Mouse (Mus musculus) kidney, postnatal 4 days (tissue): ENCODE measurements around the gene Nf1.

Experiments
- DNase-seq, 2 experiments: peaks; one replicate each; pipeline ENCODE4 v3.0.0; 2021; ENCODE audit warnings: mixed read lengths in 2 of 2

Gene Nf1

DNA sequence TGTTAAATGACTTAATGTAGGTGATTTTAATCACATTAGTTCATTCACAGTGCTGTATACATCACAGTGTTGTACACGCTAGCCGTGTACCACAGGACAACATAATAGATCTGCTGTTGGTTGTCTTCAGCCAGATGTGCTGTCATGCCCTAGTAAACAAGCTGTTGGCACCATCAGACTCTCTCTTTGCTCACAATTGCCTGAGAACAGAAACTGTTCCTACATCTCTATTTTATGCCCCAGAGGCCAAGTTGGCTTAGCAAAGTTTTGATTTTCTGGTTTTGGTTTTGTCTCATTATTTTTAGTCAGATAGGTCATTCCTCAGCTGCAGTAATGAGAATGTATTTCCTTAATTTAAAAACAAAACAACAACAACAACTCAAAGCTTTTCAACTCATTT is 190.2 kb downstream of the Nf1 start:
- DNase-seq = no peak

- DNase-seq = no peak
Measured at GRCm38 (mm10) chr11:79530333-79530761, 190.9 kb downstream of the Nf1 start, which contains the start of the genes Evi2 and Evi2a. Gene Evi2 (minus strand): TSS chr11:79530589. Gene Evi2a (minus strand): TSS chr11:79530609.

- DNase-seq = no peak
Measured at GRCm38 (mm10) chr11:79530774-79531173, 191.3 kb downstream of the Nf1 start.

GRCm38 (mm10) chr11:79531485-79531884 is 192.0 kb downstream of the Nf1 start:
- DNase-seq = no peak

- DNase-seq = no peak
Measured at GRCm38 (mm10) chr11:79533311-79533710, 193.8 kb downstream of the Nf1 start.

- DNase-seq = peak; percentile 70 to 75
Measured at GRCm38 (mm10) chr11:79533950-79534690, 194.6 kb downstream of the Nf1 start.

DNA sequence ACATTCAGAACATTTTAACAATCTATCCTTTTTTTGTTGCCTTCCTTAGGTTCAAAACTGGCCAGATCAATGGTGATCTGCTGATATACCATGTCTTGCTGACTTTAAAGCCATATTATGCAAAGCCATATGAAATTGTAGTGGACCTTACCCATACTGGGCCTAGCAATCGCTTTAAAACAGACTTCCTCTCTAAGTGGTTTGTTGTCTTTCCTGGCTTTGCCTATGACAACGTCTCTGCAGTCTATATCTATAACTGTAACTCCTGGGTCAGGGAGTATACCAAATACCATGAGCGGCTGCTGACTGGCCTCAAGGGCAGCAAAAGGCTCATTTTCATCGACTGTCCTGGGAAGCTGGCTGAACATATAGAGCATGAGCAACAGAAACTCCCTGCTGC is 196.1 kb downstream of the Nf1 start:
- no peak for DNase-seq

DNA sequence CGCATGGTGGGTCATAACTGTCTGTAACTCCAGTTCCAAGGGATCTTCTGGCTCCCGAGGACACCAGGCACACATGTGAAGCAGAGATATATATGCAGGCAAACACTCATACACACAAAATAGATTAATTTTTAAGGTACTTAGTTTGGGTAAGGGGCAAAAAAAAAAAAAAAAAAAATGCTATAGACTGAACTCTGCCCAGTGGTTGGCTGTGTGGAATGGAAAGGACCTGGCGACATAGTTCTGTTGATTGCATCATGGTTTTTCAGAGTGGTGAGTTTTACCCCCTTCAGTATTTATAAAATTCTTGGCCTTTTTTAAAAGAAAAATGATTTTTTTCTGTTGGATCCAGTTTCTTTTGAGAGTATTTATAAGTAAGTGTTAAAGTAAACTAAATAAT is 196.8 kb downstream of the Nf1 start:
- DNase-seq = no peak

GRCm38 (mm10) chr11:79552622-79553021 is 213.1 kb downstream of the Nf1 start:
- no peak for DNase-seq

DNA sequence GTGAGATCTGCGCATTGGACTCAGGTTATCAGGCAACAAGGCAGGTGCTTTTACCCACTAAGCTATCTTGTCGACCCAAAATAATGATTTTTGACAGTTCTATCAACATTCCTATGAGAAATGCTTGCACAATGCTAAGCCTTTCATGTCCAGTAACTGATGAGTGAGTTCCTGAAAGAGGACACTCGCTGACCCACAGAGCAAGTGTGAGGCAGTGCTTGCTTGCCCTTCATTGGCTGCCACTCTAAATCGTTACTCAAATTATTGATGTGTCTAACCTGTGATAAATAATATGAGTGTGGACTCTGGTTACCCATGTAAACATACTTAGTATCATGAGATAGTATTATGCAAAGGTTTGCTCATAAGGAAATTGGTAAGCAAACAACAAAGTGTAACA is 221.0 kb downstream of the Nf1 start:
- no peak for DNase-seq

DNA sequence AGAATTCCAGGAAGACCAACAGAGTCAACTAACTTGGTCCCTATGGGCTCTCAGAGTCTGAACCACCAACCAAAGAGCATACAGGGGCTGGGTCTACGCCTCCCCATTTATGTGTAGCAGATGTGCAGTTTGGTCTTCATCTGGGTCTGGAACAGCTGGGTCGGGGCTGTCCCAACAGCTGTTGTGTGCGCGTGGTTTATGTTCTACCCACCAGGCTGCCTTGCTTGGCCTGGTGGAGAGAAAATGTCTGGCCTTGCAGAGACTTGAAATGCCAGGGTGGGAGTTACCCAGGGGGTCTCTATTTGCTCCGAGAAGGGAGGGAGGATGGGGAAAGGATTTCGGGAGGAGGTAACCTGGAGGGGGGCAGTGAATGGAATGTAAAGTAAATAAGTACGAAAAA is 224.0 kb downstream of the Nf1 start:
- DNase-seq = no peak

DNA sequence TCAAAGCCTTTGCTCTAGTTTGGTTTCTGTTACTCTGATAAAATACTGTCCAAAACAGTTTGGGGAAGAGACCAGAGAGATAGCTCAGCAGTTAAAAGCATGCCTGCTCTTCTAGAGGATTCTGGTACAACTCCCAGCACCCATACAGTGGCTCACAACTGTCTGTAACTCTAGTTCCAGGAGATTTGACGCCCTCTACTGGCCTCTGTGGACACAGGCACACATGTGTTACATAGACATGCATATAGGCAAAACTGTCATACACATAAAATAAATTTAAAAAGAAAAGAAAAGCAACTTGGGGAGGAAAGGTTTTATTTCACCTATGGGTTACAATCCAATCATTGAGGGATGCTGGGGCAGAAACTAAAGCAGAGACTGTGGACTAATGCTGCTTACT is 227.5 kb downstream of the Nf1 start:
- no peak for DNase-seq

DNA sequence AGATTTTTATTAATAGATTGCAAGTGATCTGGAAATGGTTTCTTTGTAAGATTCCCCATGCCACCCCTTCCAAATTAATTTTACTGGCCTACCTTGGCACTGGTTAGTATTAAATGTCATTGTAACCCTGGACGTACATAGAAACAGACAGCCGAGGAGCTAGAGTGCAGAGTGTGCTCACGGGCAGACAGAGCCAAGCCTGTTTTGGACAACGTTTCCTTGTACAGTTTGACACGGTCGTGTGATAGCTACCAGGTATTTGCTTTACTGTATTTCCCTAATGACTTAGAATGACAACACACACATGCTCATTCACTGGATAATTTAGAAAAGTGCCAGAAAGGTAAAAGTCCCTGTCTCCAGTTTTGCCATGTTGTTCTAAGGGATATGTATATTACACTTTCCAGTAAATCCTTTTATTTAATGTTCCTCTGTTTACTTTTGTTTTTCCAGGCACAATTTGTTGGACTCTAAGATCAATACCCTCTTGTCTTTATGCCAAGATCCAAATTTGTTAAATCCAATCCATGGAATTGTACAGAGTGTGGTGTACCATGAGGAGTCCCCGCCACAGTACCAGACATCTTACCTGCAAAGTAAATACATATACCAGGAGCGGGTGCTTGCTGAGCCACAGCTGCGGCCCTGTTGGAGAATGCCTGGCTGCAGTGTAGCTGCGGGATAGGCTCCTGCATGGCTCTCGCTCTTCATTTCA is 228.9 kb downstream of the Nf1 start:
- DNase-seq = no peak

- DNase-seq = no peak
Measured at GRCm38 (mm10) chr11:79570319-79570718, 230.8 kb downstream of the Nf1 start.

DNA sequence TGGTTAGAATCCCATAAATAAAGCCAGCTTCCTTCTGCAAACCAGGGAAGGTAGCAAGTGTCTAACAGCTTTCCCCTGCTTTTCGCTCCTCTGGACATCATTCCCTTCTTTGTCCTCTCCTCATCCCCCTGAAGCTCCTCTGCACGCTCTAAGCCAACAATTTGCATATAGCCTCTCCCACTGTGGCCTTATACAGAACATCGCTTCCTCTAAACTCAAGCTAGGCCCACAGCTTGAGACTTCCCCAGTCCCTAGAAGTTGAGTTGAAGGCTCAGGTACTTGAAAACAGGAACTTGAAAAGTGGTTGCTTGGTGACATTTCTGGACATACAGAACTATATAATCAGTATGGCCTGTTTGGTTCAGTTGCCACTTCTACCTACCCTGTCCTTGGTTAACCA is 234.3 kb downstream of the Nf1 start:
- no peak for DNase-seq

- no peak for DNase-seq
Measured at GRCm38 (mm10) chr11:79575383-79576073, 236.0 kb downstream of the Nf1 start.

DNA sequence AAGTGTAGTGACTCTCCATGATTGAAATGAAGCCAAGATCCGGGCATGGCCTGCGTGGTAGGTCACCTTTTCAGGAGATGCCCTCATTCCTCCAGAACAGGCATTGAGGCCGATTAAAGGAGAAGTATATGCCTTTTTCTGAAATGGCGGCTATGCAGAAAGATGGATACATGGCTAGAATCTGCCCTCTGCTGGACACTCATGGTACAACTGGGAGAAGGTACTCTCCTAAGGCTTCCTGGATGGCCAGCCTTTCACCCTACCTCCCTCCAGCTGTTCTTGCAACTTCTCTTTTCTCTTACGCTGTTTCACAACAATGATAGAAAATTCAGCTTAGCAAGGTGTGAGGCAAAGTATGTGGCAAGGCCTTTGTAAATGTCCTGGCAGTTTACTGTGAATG is 238.2 kb downstream of the Nf1 start:
- DNase-seq = peak; percentile 83 to 86

DNA sequence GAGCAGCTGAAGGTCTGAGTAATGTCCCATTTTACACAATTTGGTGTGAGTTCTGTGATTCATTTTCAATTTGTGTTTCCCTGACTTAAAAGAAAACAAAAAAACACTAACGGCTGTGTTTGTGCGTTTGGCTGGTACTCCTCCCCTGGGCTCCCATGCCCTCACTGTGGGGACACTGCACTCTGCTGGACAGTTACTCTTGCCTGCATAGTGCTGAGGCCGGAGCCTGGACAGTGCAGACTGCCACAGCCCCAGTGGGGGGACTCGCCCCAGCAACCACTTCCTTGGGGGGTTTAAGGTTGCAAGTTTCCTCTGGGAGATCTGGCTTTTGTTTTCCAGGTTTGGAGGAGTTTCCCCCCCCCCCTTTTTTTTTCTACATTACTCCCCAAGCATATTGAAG is 241.2 kb downstream of the Nf1 start:
- DNase-seq = peak; percentile 39 to 45

- DNase-seq = no peak
Measured at GRCm38 (mm10) chr11:79581257-79581656, 241.8 kb downstream of the Nf1 start.

DNA sequence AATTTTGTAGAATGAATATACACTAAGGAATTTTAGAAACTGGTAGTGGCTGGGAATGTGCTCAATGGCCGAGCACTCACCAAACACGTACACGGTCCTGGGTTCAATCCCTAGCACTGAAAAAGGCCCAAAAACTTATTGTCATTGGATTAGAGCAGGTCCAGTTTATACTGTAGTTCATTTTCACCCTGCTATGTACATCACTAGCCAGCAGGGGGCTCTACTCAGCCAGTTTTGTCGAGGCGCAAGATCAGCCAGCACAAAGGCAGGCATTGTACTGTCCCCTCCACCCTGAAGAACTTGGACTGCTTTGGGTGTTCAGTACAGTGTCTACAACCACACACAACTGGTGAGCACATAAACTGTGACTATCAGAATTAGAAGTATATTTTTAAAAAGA is 244.7 kb downstream of the Nf1 start:
- DNase-seq = peak; percentile 72 to 79

DNA sequence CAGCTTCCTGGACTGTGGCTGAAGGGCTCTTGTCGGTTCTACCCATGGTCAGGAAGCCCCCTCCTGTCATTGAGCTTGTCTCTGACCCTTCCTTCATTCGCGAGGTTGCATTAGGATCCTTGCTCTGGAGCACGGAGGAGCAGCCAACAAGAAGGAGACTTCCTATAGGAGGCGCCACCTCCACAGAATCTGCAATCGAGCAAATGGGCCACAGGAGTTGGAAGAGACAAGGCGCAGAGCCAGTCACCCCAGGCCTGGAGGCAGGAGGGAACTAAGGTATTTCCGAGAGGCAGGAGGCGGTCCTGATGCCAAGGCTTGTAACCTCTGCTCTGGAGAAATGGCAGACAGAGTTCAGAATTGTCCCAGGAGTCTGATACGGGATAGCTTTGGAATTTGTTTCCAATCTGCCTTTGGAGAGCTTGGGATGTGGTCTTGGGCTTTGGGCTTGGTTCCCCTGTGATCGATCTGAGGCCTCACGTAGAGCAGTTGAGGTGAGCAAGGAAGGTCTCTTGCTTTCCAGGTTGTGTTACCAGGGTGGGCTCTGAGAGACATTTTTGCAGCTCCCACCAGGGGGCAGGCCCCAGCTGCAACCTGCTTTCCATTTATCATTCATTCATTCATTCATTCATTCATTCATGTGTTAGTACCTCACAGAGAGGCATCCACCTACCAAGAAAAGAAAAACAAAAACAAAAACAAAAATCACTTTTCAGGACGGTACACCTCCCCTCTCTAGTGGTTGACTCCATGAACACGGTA is 250.0 kb downstream of the Nf1 start:
- peak in 1 of 2 experiments; percentile 42 for DNase-seq

DNA sequence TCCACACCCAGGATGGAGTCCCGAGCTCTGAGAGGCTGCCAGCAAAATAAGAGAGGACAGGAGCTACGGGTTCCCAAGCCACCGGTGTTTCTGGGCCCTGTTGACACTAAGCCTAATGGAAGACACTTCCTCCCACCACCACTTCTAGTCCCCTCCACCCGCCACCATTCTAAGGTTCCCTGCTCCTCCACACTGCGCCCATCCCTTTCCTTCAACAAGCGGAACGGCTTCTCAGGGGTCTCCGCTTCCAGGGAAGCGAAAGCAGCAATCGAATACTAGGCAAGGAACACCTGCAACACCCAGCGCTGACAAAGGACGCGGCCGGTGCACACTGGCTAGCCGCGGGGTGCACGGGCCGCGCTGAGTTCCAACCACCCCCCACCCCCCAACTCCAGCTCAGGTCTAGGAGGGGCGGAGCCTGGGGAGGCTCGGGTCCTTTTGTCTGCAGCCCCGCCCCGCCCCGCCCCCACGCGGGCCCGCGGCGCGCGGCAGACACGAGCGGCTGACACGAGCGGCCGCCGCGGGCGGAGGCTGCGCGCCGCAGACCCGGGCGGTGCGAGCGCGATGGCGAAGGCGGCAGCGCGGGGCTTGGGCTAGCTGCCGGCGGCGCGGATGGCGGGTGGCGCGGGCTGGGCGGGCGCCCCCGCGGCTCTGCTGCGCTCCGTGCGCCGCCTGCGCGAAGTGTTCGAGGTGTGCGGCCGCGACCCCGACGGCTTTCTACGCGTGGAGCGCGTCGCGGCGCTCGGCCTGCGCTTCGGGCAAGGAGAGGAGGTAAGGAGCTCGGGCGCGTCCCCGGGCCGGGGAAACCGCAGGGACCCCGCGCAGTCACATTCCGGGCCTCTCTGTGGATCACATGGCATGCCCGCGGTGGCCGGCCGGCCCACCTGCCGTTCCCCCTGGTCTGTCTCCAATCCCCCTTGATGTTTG is 251.4 kb downstream of the Nf1 start, which contains the start of gene Rab11fip4:
Gene Rab11fip4 (plus strand): TSS at position 549 of the 927 bp plus-strand sequence.
- DNase-seq = peak; percentile 36 to 49
